Mouse (Mus musculus): ENCODE results near the gene Efhc2. TPM values are rescaled to one million over a fixed set of nuclear protein-coding genes. Genes with fewer than 3 reads are reported as not detected.

The Efhc2 gene
- polyA plus RNA-seq (2017; shearing (Covaris generic)): under 1 TPM in 1 of 2 experiments, not detected in 1; 0.38 TPM

GRCm38 (mm10) chrX:17319126-17319583 is at the start of gene Efhc2:
Efhc2 (minus strand) TSS chrX:17319368.
- ATAC-seq: no peak

GRCm38 (mm10) chrX:17365114-17365513 is 45.9 kb upstream of the Efhc2 start:
- peak; percentile 99 for ATAC-seq

- no peak for ATAC-seq
Measured at GRCm38 (mm10) chrX:17300349-17300880, 18.8 kb downstream of the Efhc2 start.

- no peak for ATAC-seq
Measured at GRCm38 (mm10) chrX:17283899-17284298, 35.3 kb downstream of the Efhc2 start.

- no peak for ATAC-seq
Measured at GRCm38 (mm10) chrX:17225141-17225540, 94.0 kb downstream of the Efhc2 start.

- no peak for ATAC-seq
Measured at GRCm38 (mm10) chrX:17217451-17217850, 101.7 kb downstream of the Efhc2 start.

- ATAC-seq: no peak
Measured at GRCm38 (mm10) chrX:17213515-17213914, 105.7 kb downstream of the Efhc2 start.

GRCm38 (mm10) chrX:17175748-17176147 is 143.4 kb downstream of the Efhc2 start:
- no peak for ATAC-seq

- no peak for ATAC-seq
Measured at GRCm38 (mm10) chrX:17165638-17166037, 153.5 kb downstream of the Efhc2 start.
